Mouse (Mus musculus) lung, postnatal 0 days (tissue): ENCODE measurements around the gene Ntn5. TPM values are rescaled to one million over a fixed set of nuclear protein-coding genes. Genes with fewer than 3 reads are reported as not detected.
A peak's percentile ranks its signal among the peaks of the same experiment; 100 is the strongest.

ENCODE experiments used
- ATAC-seq: fragments of 200-750 bp; cut with Nextera tagmentation; 2 replicates; pipeline ENCODE4 v1.8.0; 2017; ENCODE audit warnings: moderate library complexity
- DNase-seq: peaks from one replicate; pipeline ENCODE4 v3.0.0-alpha.2; 2016; ENCODE audit warnings: low spot score
- H3K27ac ChIP-seq: fragments of 300-500 bp; sonication (generic); 2 replicates; pipeline ENCODE4 v1.5.1; 2014; ENCODE audit warnings: antibody characterized with exemption, mild to moderate bottlenecking, low read length, mixed read lengths
- H3K27me3 ChIP-seq: fragments of 300-500 bp; sonication (generic); replicated peaks from 2 replicates; pipeline ENCODE4 v1.6.1; 2014; ENCODE audit warnings: low read length, mixed read lengths; ENCODE audit not compliant: insufficient read depth
- H3K36me3 ChIP-seq: fragments of 300-500 bp; sonication (generic); 2 replicates; pipeline ENCODE4 v1.6.1; 2014; ENCODE audit warnings: low read length, mixed read lengths; ENCODE audit not compliant: insufficient read depth
- H3K4me1 ChIP-seq: fragments of 300-500 bp; sonication (generic); 2 replicates; pipeline ENCODE4 v1.6.1; 2014; ENCODE audit warnings: antibody characterized with exemption, low read depth, low read length, mixed read lengths; ENCODE audit not compliant: insufficient read depth
- H3K4me2 ChIP-seq: fragments of 300-500 bp; sonication (generic); replicated peaks from 2 replicates; pipeline ENCODE4 v1.6.1; 2014; ENCODE audit warnings: low read depth, mild to moderate bottlenecking, low read length, moderate library complexity, mixed read lengths
- H3K4me3 ChIP-seq: fragments of 300-500 bp; sonication (generic); 2 replicates; pipeline ENCODE4 v1.5.1; 2014; ENCODE audit warnings: low read depth, low read length
- H3K9ac ChIP-seq: fragments of 300-500 bp; sonication (generic); replicated peaks from 2 replicates; pipeline ENCODE4 v1.6.1; 2014; ENCODE audit warnings: low read depth, mild to moderate bottlenecking
- H3K9me3 ChIP-seq: fragments of 300-500 bp; sonication (generic); 2 replicates; pipeline ENCODE4 v1.6.1; 2016; ENCODE audit warnings: low read length, mixed read lengths
- CTCF ChIP-seq: IDR thresholded peaks from 2 replicates; pipeline ENCODE4 v1.5.1; 2016; ENCODE audit warnings: antibody characterized with exemption, mild to moderate bottlenecking
- EP300 ChIP-seq: IDR thresholded peaks from 2 replicates; pipeline ENCODE4 v1.6.1; 2016; ENCODE audit warnings: antibody characterized with exemption, mild to moderate bottlenecking, control low read depth
- WGBS: fragments of 180-500 bp; shearing (Covaris S2); extraction: QIAGEN DNeasy Blood & Tissue Kit; methylation state at CpG from one replicate; pipeline ENCODE4 v1.1.7; 2014; 5-methylcytosine and 5-hydroxymethylcytosine counted together
- polyA plus RNA-seq: library from polyadenylated mRNA; unstranded; fragments of >200 nt; fragmentation: Nextera tagmentation; extraction: Ambion mirVana; gene quantifications from 2 replicates; pipeline ENCODE4 v1.2.1, GENCODE M21; 2015

The Ntn5 gene
- polyA plus RNA-seq, 1 experiment from 2014 or later, result 2.4 TPM

DNA sequence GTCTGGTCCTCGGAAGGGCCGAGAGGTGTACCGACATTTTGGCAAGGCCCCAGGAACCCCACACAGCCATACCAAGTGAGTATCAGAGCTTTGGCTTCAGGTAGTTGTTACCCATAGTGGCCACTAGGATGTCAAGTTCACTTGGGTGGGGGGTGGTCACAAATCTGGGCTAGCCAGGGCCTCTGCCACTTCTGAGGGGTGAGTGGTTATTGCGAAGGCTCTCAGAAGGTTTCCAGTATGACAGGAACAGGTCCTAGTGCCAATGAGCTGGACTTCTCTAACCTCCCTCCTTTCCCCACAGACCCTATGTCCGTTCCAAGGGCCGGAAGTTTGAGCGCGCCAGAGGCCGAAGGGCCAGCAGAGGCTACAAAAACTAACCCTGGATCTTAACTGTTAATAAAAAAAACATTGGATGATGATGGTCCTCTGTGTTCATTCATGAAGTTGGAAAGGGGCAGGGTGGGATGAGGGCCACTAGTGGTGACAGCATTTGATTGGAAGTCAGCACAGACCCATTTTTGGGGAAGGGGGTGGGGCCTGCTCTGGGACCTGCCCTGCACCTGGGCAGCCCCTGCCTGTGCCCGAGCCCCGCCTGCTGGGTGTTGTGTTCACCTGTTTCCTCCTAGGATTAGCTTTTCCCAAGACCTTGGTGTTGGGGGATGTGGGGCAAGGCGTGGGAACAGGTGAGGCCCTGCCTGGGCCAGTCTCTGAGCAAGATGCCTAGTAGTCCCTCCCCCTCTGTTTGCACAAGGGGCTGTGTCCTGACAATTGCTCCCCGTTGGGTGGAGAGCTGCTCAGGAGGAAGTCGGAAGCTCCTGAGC, 36.8 kb downstream of the Ntn5 start, which contains the start of gene Fam83e:
Gene Fam83e (plus strand): TSS at position 800 of the 821 bp plus-strand sequence.
- no peak within 1 kb of the TSS for H3K27ac ChIP-seq
- no peaks in the 10 kb centered on the region for H3K9me3 ChIP-seq
- no peak within 1 kb of the TSS for H3K4me3 ChIP-seq
- 65% methylated on average over 12 of the region's 14 CpGs for WGBS
- peaks cover 16% of the 10 kb centered on the region for H3K4me1 ChIP-seq
- ATAC-seq (peak; percentile 11), DNase-seq (peak; percentile 59)
- H3K36me3 ChIP-seq, result peaks cover 23% of the 10 kb centered on the region
- H3K27me3 ChIP-seq, result no peaks in the 10 kb centered on the region
- TF ChIP-seq CTCF (peak; percentile 46), EP300 (no peak)
- no peak within 1 kb of the TSS for H3K9ac ChIP-seq
- H3K4me2 ChIP-seq, result no peak within 1 kb of the TSS

- no peak overlapping the region for H3K4me2 ChIP-seq
- H3K36me3 ChIP-seq, result peaks cover 23% of the 10 kb centered on the region
- H3K4me1 ChIP-seq, result peaks cover 10% of the 10 kb centered on the region; the same call in 1 of the 2 replicates
- no peak overlapping the region for H3K9ac ChIP-seq
- no peak overlapping the region for H3K27ac ChIP-seq
- no peak for ATAC-seq
- no peaks in the 10 kb centered on the region for H3K27me3 ChIP-seq
- WGBS, result 56% methylated on average over 7 of the region's 7 CpGs
- H3K4me3 ChIP-seq, result no peak overlapping the region
- no peak for DNase-seq
- H3K9me3 ChIP-seq, result no peaks in the 10 kb centered on the region
- TF ChIP-seq CTCF, result no peak
Measured at GRCm38 (mm10) chr7:45721234-45721571, 37.4 kb downstream of the Ntn5 start.

DNA sequence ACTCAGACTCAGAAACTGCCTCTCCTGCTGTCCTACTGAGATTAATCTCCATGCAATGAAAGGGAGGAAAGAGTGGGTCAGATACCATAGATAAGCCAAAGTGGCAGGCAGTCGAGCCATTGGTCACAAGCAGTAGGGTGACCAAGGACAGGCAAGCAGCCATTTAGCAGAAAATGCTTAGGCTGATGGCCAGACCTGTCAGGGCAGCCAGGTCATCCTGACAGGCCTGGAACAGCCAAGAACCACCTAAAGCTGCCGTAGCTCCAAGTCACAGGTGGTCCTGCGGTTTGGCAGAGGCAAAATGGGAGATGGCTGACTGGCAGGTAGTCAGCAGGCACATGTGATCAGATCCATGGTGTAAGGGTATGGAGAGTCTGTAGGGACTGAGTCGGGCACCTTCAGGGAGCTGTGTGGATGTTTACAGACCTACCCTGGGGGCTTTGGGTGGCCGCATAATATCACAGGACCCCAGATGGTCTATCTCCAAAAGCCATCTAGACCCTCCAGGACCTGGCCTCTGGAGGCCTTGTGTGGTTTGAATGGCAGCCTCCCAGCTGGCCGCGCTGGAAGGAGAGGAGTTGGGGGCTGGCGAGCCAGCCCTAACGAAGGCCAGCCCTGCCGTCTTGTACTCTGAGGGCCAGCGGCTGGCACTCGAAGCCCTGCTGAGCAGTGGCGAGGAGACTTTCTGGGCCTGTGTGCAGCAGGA, 38.0 kb downstream of the Ntn5 start:
- no peak for TF ChIP-seq EP300
- TF ChIP-seq CTCF, result no peak
- Histone ChIP-seq H3K9ac (no peak overlapping the region), H3K4me1 (peaks cover 4% of the 10 kb centered on the region; the same call in 1 of the 2 replicates), H3K4me2 (no peak overlapping the region), H3K9me3 (no peaks in the 10 kb centered on the region), H3K4me3 (no peak overlapping the region), H3K27ac (no peak overlapping the region), H3K36me3 (peaks cover 23% of the 10 kb centered on the region), H3K27me3 (no peaks in the 10 kb centered on the region)
- ATAC-seq (no peak), DNase-seq (no peak)
- 56% methylated on average over 13 of the region's 13 CpGs for WGBS

DNA sequence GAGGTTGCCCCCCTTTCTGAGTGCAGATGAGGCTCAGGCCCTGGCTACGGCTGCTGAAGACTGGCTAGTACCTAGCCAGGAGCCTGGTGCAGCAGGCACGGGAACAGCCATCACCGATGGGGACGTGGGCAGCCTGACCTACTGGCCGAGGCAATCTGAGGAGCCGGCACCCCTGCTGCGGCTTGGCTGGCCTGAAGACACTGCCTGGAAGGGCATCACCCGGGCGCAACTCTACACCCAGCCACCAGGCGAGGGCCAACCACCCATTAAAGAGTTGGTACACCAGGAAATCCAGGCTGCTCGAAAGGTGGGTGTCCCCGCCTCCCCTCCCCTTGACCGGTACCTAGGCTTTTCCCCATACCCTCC, 38.5 kb downstream of the Ntn5 start:
- Histone ChIP-seq H3K36me3 (peaks cover 23% of the 10 kb centered on the region), H3K27me3 (no peaks in the 10 kb centered on the region), H3K9ac (no peak overlapping the region), H3K27ac (no peak overlapping the region), H3K4me2 (no peak overlapping the region), H3K4me3 (no peak overlapping the region), H3K9me3 (no peaks in the 10 kb centered on the region), H3K4me1 (peaks cover 2% of the 10 kb centered on the region; the same call in 1 of the 2 replicates)
- 69% methylated on average over 13 of the region's 13 CpGs for WGBS
- DNase-seq, result no peak
- no peak for TF ChIP-seq CTCF
- no peak for ATAC-seq

DNA sequence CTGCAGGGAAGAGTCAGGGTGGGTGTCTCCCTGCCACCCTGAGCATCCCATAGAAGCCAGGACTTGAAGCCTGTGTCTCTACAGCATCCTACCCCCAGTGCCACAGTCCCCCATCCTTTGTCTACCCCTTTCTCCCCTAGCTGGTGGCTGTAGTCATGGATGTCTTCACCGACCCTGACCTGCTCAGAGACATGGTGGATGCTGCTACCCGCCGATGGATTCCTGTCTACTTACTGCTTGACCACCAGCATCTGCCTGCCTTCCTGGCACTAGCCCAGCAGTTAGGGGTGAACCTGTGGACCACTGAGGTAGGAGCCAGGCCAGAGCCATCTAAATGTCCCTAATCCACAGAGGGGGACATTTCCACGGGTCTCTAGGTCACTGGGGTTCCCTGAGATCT, 39.5 kb downstream of the Ntn5 start:
- Histone ChIP-seq H3K9ac (no peak overlapping the region), H3K27ac (no peak overlapping the region), H3K4me2 (no peak overlapping the region), H3K9me3 (no peaks in the 10 kb centered on the region), H3K36me3 (peaks cover 23% of the 10 kb centered on the region), H3K27me3 (no peaks in the 10 kb centered on the region), H3K4me1 (peaks cover 2% of the 10 kb centered on the region; the same call in 1 of the 2 replicates), H3K4me3 (no peak overlapping the region)
- DNase-seq (no peak), ATAC-seq (no peak)
- TF ChIP-seq EP300, result no peak
- TF ChIP-seq CTCF, result no peak
- WGBS, result 90% methylated on average over 4 of the region's 4 CpGs

DNA sequence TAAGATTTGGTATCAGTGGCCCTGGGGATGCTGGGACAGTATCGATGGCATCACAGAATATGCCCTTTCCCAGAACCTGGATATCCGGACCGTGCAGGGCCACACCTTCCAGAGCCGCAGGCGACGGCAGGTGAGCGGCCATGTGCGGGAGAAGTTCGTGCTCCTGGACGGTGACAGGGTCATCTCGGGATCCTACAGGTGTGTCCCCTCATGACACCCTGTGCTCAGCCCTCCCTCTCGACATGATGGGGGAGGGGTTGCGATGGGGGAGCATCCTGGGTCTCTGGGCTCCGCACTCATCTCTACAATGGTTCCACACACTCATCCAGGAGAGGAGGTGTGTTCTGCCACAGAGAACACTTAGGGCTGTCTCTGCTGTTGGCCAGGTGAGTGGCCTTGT, 40.0 kb downstream of the Ntn5 start:
- Histone ChIP-seq H3K27ac (no peak overlapping the region), H3K9me3 (no peaks in the 10 kb centered on the region), H3K36me3 (peaks cover 23% of the 10 kb centered on the region), H3K4me1 (peaks cover 2% of the 10 kb centered on the region; the same call in 1 of the 2 replicates), H3K4me2 (no peak overlapping the region), H3K27me3 (no peaks in the 10 kb centered on the region), H3K4me3 (no peak overlapping the region), H3K9ac (no peak overlapping the region)
- ATAC-seq (no peak), DNase-seq (no peak)
- TF ChIP-seq CTCF (no peak), EP300 (no peak)
- 82% methylated on average over 14 of the region's 14 CpGs for WGBS
